Mouse (Mus musculus) stomach, postnatal 0 days (tissue): ENCODE measurements at regions not wholly inside any gene's neighbourhood (a gene's known extent, or its start where the extent isn't known, plus 50 kb on each side); places are given as distances from the start of the nearest gene placed in this dataset.

Experiments used
- CTCF ChIP-seq: IDR thresholded peaks from 2 replicates; pipeline ENCODE4 v1.5.1; 2016; ENCODE audit warnings: antibody characterized with exemption, low read depth, mild to moderate bottlenecking, moderate library complexity
- EP300 ChIP-seq: optimal IDR thresholded peaks from 2 replicates; pipeline ENCODE3; 2016; ENCODE audit warnings: antibody characterized with exemption

- no peak for TF ChIP-seq EP300
- no peak for TF ChIP-seq CTCF
These were observed 586.0 kb upstream of the Ccng1 start for GRCm38 (mm10) chr11:41341107-41341506.
